Mouse (Mus musculus) MN1 (cell line): Measurements from ENCODE around the gene Kcnmb3.

Source experiments
- DNase-seq: peaks from one replicate; pipeline ENCODE4 v3.0.0-alpha.2; 2016; ENCODE audit warnings: low spot score

The Kcnmb3 gene

DNA sequence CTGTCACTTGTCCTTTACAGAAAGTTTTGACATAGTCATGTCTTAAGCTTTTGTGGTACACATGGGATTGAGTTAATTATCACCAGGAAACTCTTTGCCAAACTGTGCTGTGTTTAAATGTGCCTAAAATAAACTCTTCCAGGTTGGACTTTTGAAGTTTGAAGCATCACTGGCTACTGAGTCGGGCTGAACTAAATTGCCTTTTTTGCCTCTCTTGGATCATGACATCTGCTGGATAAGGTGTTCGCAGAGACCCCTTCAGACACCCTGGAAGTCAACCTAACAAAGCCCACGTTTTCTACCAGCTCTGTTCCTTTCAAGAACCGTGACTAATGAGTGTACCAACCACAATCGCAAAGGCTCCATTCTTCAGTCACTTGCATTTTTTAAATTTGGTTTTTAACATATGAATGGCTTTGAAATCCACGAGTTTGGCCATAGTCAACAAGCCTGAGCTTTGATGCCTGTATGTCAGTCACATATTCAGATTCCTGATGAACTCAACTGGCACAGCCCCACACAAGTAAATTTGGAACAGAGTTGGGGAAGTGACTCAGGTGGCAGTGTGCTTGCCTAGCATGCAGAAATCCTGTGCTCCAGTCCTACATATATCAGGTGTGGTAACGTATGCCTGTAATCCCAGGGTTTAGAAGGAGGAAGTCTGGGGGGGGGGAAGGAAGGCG, 3.2 kb upstream of the Kcnmb3 start:
- DNase-seq, result no peak

DNA sequence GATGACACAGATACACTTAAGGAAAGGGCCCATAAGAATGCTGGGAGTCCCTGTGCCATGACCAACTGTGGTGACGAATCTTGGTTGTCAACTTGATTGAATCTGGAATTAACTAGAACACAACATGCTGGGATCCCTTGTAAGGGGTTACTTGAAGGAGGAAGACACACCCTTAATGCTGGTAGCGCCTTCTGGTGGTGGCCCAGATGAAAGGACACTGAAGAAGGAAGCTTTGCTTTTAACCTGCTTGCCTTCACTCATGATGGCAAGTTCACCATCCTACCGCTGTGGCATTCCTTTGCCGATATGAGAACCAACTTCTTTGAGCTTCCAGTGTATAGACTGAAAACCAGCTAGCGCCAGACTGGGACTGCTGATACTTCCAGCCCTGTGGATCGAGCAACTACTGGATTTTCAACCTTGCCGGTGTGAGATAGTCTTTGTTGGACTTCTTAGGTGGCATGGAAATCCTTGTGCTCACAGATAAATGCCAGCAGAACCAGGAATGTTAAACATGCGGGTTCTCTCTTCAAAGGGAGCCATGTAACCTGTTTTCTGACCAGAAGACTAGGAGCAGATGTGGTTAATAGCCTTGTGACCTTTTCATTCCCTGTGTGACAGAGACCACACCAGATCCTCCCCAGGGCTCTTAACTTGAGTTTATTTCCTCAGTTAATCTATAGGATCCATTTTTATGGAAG, 2.5 kb upstream of the Kcnmb3 start:
- no peak for DNase-seq

DNA sequence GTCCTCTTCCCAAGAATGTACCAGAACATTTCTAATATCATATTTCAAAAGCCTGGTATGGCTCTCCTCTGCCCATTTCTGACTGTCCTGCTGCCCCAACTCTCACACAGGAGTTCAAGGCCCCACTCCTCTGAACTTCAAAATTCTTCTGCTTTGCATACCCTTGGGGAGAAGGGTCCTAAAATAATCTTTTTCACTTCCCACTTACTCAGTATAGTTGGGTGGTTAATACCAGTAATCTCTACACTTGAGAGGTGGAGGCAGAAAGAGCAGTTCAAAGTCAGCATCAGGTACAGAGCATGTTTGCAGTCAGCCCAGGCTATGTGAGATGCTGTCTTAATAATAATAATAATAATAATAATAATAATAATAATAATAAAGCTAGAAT, 1.1 kb downstream of the Kcnmb3 start:
- no peak for DNase-seq

DNA sequence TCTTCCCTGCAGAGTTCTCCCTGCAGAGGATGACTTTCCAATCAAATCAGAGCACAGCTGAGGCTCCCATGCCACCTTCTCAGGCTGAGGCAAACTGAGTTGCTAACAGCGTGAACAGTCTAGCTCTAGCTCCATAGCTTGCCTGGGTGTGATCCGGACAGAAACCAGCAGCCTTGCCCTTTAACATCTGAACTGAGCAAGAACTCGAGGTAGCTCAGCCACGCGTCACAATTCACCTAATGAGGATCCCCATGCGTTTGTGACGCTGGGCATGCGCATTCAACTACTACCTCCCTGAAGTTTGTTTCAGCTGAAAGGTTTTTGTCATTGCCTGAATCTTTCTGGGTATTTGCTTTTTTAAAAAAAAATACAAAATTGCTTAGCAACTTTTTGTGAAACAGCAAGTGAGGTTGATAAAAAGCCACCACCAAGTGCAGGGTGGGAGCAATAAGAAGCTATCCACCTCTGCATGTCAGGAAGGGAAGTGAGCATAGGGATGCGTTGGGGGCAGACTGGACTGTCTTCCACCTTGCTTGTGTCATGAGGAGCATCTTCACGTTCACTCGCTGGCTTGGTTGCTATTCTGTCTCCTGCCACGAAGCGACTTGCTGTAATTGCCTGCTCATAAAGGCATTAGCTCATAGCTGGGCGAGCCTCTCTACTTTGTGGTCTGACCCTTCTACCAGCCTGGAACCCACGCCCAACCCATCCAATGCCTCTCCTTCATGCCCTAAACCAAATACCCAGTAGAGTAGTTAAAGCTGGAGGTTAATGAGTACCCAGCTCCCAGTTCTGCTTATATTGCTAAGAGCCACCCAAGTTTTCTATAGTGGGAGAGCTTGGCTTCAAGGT, 1.7 kb downstream of the Kcnmb3 start:
- no peak for DNase-seq

DNA sequence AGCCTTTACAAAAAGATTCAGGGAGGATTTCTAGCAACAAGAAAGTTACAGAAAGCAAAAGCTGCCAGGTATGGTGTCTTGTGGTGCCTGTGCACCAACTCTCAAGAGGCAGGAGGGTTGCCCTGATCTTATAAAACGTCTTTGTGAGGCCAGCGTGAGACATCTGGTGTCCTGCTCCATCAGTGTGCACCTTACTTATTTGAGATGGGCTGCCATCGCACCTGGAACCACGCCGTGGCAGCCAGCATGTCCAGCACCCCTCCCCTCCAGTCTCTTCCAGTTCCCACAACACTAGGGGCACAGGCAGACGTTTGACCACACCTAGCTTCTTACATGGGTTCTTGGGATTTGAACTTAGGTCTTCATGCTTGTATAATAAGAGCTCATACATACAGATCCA, 3.9 kb downstream of the Kcnmb3 start:
- DNase-seq, result no peak

DNA sequence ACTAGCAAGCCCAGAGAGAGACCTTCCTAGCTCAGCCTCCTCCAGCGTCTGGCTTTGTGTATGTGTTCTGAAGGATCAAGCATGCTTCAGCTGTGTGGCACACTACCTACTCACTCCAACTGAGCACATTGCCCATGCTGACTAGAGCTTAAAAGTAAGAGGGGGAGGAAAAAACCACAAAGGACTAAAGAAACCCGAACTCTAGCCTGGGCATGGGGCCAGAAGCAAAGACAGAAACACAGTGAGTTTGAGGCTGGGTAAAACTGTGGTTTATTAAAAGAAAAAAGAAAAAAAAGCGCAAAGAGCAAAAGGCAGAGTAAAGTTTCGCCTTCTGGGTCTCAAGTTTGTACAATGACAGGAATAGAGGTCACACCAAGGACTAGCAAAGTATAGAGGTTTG, 5.5 kb downstream of the Kcnmb3 start:
- no peak for DNase-seq

DNA sequence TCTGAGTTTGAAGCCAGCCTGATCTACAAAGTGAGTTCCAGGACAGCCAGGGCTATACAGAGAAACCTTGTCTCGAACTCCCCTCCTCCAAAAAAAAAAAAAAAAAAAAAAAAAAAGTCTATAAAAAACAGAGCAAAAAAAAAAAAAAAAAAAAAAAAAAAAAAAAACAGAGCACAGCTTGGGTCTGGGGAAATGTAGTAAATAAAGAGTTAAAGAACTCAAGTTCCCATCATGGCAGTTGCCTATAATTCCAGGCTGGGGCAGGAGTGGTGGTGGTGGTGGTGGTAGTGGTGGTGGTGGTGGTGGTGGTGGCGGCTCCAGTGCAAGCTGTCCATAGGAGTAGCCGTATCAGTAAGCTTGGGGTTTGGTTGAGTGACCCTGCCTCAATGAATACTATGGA, 9.0 kb downstream of the Kcnmb3 start:
- DNase-seq, result no peak

DNA sequence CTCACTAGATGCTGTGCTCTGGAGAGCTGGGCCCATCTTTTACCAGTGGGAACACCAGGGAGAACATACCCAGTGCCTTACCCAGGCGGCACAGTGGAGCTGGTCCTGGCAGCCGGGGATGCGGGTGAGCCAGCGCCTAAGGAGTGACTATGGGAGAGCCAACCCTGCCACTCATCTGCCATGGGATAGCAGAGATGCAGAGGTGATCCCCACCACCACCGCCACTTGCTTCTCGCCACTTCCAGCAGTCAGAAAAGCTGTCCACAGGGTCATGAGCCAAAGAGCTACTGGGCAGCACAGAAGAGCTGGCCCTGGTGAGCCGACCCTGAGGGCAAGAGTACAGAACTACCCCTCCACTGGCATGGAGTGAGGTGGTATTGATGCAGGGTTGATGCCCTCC, 12.1 kb downstream of the Kcnmb3 start:
- DNase-seq, result no peak

DNA sequence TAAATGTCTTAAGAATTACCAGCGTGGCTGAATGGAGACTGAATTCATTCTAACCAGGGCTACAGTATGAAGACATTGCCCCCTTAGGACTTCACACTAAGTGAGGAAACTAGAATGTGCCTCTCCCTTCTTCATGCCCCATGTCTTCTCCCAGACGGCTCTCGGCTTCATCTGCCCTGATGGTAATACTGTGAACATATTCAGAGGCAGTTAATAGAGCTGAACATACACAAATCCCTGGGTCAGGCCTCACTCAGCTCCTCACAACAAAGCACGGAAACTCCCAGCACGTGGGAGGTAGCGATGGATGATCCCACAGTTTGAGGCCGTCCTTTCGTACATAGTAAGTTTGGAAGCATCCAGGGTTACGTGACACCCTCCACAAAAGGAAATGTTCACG, 18.8 kb downstream of the Kcnmb3 start:
- DNase-seq, result no peak

DNA sequence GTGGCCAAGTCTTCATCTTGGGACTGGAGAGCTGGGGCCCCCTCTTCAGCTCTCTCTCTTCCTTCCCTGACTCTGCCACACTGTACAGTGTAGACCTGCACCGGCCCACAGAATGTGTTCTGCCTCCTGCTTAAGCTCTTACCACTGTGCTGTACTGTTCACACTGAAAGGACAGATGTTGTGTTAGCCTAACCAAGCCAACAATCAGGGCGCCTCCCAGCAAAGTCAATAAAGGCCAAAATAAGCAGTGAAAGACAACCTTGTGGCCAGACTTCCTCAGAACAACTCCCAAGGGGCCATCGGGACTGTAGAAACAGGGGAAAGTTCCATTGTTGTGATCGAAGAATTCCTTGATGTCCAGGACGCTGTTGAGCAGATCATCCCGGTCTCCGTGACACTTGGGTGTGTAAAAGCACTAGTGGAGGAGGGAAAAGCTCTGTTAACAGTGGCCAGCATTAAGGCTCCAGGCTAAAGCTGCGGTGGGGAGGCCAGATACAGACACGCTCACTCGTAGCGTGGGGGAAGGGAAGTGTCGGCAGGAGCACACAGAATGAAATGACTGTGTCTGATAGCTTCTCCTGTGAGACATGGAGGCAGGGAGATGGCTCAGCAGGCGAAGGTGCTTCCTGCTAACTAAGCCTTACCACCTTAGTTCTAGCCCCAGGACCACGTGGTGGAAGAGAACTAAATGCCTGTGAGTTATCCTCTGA, 19.7 kb downstream of the Kcnmb3 start:
- DNase-seq, result no peak

DNA sequence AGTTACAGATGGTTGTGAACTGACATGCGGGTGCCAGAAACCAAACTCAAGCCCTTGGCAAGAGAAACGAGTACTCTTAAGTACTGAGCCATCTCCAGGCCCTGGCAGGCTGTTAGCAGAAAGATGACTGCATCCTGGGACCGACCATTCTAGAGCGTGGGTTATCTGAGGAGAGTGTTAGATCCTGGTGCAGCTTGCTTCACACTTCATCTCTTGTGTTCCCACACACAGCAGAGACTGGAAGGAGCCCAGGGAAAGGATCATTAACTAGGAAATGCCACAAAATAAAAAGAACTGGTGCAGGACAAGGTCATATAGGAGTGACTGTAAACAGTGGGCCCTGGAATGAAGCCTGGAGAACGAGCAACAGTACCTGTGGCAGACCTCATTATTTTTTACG, 20.9 kb downstream of the Kcnmb3 start:
- DNase-seq, result no peak

DNA sequence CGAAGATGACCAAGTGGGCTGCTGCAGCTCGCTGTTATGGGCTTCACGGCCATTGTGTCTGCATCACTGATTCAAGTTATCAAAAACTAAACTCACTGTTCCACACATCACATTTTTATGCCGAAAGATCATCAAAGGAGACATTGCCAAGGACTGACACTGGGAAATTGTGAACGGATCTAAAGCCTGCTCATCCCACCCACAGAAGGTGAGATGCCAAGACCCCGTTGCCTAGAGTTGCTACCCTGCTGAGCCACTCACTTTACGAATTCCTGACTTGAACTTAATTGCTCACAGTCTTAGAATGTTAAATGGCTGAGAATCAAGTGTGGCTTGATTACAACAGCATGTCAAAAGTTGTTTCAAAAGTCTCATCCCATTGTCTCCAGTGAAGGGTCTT, 21.6 kb downstream of the Kcnmb3 start:
- no peak for DNase-seq

DNA sequence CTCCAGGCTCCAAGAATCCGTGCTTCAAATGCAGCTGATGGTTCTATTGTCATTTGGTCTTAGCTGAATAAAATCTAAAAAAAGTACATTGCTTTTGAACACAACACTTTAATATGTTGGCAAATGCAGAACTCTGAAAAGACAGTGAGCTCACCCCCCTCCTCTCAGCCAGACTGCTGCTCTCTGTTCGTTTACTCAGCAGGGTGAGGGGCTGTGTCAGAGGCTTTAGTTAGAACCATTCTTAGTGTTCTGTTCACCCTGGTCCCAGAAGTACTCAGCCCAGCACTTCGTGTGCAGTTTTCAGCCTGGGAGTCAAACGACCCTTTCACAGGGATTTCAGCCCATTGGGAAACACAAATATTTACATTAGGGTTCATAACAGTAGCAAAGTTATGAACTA, 23.6 kb downstream of the Kcnmb3 start:
- DNase-seq, result no peak

DNA sequence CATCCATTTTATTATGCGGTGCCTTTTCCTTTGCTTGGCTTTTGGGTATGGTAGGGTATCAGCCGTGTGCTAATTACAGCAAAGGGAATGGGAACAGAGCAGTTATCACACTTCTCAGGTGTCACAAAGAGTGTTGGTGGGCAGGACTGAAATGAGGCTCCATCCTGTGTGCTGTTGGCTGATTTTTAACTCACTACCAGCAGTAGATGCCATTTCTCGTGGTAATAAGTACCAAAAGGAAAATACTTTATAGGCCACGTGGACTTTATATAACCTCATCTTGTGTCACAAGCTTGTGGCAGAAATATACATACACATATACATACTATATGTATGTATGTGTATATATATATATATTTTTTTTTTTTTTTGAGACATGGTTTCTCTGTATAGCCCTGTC, 24.7 kb downstream of the Kcnmb3 start:
- no peak for DNase-seq

DNA sequence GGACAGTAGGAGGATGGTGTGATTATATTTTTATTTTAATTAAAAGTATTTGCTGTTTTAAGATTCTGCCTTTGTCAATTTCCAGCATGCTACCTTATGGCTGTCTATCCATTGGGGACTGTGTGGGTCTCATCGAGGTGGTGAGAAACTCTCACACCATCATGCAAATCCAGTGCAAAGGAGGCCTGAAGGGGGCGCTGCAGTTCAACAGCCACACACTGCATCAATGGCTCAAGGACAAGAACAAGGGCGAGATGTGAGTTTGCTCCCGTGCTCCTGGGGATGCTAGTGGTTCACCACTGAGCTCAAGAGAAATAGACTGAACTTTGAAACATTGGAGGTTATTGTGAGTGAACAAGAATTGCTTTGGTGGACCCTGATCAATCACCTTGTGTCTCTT, 32.3 kb downstream of the Kcnmb3 start:
- no peak for DNase-seq

DNA sequence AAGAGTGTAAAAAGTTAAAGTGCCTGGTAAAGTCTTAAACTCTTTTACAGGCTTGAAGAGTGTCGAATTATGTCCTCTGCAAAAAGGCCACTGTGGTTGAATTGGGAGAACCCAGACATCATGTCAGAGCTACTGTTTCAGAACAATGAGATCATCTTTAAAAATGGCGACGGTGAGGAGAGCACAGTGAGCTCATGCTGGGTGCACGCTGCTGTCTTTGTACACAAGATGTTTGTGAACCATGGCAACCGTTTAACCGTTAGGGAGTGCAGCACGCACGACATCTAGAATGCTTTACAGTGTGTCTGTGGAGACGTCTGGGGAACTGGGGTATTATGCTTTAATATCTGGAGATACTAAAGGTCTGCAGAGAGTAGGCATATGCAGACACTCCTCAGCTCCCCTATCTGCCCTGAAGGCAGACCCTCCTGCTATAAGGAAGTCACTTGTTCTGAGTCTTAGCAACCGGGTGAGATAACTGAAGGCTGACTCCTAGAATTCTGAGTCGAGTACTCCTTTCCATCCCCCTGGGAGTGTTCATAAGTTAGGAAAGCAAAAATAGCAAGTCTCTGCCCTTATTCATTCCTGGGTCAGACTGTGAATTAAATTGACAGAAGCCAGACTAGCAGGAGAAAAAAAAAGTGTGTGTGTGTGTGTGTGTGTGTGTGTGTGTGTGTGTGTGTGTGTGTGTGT, 37.6 kb downstream of the Kcnmb3 start:
- DNase-seq, result peak; percentile 31

DNA sequence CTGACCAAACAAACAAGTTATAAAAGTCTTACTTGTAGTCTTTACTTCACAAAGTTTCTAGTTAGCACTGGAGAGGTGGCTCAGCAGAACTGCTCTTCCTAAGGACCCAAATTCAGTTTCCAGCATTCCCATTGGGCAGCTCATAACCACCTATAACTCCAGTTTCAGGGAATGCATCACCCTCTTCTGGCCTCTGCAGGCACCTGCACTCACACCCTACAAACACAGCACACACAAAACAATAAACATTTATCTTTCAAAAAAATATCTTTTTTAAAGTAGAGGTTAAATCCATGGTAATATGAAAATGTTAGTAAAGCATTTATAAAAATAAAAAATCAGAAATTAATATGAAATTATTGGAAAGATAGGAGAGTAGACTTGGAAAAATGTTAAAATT, 50.3 kb downstream of the Kcnmb3 start:
- no peak for DNase-seq

DNA sequence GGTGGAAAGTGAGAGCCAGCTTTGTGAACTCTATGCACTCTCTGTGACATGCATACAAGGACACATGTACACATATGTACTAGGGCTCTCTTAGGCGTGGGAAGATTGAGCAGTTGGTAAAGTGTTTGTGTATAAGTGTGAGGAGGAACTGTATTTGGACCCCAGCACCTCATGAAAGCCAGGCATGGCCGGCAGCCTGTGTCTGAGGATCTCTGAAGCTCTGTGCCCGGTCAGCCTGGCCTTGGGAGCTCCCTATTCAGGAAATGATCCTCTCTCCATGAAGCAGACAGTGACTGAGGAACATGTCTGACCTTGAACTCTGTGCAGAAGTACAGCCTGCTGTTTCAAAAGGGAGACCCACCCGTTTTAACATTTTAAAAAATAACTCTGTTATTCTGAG, 53.3 kb downstream of the Kcnmb3 start:
- DNase-seq, result no peak

DNA sequence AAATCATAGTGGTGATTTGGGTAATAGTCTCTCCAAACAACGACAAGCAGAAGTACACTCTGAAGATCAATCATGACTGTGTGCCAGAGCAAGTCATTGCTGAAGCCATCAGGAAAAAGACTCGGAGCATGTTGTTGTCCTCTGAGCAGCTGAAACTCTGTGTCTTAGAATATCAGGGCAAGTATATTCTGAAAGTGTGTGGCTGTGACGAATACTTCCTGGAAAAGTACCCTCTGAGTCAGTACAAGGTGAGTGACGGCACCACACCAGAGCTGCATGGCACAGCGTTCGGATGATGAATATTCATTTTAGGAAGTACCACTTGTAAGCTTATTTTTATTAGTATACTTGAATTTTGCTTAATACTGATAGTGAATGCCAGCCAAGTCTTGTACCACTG, 54.2 kb downstream of the Kcnmb3 start:
- DNase-seq, result no peak

DNA sequence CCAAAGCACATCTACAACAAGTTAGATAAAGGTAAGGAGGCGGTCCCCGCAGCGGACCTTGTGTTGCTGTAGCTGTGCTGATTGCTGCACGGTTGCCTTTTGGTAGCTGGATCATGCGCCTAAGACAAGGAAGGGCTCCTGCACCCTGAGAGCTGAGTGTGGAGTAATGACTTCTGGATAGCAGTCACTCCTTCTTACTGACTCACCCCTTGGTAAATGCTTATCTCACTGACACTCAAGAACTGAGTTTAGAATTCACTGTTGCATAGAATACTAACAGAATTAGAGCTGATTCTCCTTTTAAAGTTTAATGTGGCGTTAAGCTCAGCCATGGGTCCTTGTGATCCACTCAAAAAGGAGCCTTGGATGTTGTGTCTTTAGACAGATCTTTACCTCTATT, 54.7 kb downstream of the Kcnmb3 start:
- DNase-seq, result no peak

DNA sequence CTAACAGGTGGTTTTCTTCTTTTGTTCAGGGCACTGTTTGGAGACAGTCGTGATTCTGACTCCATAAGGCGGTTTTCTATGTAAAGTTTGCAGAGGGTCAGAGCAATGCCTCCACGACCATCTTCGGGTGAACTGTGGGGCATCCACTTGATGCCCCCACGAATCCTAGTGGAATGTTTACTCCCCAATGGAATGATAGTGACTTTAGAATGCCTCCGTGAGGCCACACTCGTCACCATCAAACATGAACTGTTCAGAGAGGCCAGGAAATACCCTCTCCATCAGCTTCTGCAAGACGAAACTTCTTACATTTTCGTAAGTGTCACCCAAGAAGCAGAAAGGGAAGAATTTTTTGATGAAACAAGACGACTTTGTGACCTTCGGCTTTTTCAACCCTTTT, 55.9 kb downstream of the Kcnmb3 start:
- no peak for DNase-seq

DNA sequence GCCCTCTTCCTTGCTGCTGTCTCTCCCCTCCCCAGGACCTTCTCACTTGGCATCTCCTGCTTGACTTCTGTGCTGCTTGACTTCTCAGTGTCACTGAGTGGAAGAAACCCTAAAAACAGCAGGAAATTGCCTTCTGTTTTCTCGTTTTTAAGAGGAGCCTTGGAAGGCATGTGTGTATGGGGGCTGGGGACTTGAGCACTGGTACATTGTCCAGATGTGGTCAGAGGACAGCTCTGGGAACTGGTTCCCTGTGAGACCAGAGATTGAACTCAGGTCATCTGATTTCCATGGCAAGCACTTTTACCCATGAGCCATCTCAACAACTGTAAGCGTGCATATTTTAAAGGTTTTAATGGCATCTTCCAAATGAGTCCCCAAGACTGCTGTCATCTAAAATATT, 58.0 kb downstream of the Kcnmb3 start:
- DNase-seq, result no peak
